Mouse (Mus musculus) adrenal gland, postnatal 0 days (tissue): ENCODE measurements around the gene Nanos3. TPM values are rescaled to one million over a fixed set of nuclear protein-coding genes. Genes with fewer than 3 reads are reported as not detected.

Experiments
- microRNA-seq: library from miRNA; unstranded; fragments of <30 nt; microRNA quantifications from one replicate; pipeline ENCODE4, GENCODE M21; 2016; ENCODE audit warnings: borderline replicate concordance; ENCODE audit not compliant: insufficient number of aligned reads
- polyA plus RNA-seq: library from polyadenylated mRNA; unstranded; fragments of >200 nt; fragmentation: Nextera tagmentation; extraction: Ambion mirVana; gene quantifications from 2 replicates; pipeline ENCODE4 v1.2.1, GENCODE M21; 2015

Gene Nanos3
- 5.1 and 7.0 TPM in 2 replicates for polyA plus RNA-seq

DNA sequence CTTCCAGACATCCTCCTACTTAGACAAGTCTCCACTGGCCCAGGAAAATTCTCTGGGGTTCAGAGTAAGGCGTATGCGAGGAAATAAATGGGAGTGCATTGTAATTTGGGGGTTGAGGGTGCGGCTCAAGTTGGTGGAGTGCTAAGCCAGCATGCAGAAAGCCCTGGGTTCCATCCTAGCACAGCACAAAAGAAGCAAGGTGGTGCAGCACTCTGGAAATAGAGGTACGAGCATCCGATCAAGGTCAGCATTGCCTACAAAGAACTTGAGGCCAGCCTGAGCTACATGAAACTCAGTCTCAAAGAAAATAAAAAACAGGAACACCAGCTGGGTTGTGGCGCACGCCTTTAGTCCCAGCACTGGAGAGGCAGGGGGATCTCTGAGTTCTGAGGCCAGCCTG lies at the start of gene Nanos3:
Gene Nanos3 (minus strand): TSS at position 101 of the 400 bp plus-strand sequence.

DNA sequence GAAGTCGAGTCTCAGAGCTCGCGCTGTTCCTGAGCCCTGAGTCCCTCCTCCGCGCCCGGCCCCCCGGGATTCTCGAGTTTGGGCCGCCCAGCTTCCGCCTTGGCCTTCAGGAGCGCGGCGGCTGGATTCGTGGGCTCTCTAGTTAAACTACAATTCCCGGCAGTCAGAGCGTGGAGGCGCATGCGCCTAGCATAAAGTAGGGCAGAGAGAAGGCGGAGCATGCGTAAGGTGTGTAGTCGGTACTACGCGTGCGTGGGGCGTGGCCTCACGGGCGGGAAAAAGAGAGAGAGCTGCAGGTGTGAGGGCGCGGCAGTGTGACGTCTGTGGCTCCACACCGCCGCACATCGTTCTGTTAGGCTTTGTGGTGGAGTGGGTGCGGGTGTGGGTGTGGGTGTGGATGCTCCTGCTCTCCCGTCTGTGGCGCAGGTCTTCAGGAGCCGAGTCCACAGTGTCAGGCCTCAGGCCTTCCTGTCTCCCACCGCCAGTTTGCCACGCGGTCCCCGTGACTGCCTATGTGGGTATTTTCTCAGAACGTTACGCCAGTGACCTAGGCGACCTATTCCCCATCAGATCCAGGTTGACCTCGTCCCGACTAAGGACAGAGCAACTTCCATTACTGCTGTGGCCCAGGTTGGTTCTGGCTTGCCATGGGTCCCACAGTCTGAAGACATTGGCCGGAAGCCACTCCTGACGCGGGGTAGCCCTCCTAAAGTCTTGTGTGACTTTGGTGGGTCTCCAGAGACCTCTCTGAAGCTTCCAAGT lies 37.1 kb downstream of the Nanos3 start, which contains the start of the genes Cc2d1a and 4930432K21Rik:
Gene Cc2d1a (minus strand): TSS at position 168 of the 762 bp plus-strand sequence.
Gene 4930432K21Rik (plus strand): TSS at position 257 of the 762 bp plus-strand sequence.

GRCm38 (mm10) chr8:84125656-84126055 lies 59.4 kb downstream of the Nanos3 start, which contains the start of gene Podnl1:
Gene Podnl1, plus strand, starts transcription at chr8:84125989.

Small RNA genes within 50 kb of the gene (microRNA-seq; reads per million reads assigned to microRNA genes)
- not detected for gene Gm25110
- gene Mir181c: 1,611 reads per million, percentile 81 among the genes with 10 or more reads in this experiment
- 734 reads per million, percentile 72 among the genes with 10 or more reads in this experiment for gene Mir181d
- 42,643 reads per million, percentile 98 among the genes with 10 or more reads in this experiment for gene Mir23a
- gene Mir24-2: not detected
- gene Mir27a: 411 reads per million, percentile 63 among the genes with 10 or more reads in this experiment
- not detected for gene Mir3074-2

Other genes with a start within 250 kb of the Nanos3 start
- gene Gm10644, start 230.0 kb downstream of the Nanos3 start, polyA plus RNA-seq: 0.13 and 0.28 TPM in 2 replicates
- gene Asf1b, start 229.7 kb downstream of the Nanos3 start, polyA plus RNA-seq: 17.9 and 18.7 TPM in 2 replicates
- 124 and 163 TPM in 2 replicates for gene Prkaca, start 212.2 kb downstream of the Nanos3 start, polyA plus RNA-seq
- 5.2 and 5.8 TPM in 2 replicates for gene Samd1, start 187.5 kb downstream of the Nanos3 start, polyA plus RNA-seq
- gene 1700067K01Rik, start 183.7 kb downstream of the Nanos3 start, polyA plus RNA-seq: 0.81 and 1.0 TPM in 2 replicates
- gene 2210011C24Rik, start 173.0 kb downstream of the Nanos3 start, polyA plus RNA-seq: 1.3 and 3.4 TPM in 2 replicates
- gene Palm3, start 163.7 kb downstream of the Nanos3 start, polyA plus RNA-seq: 1.1 and 4.2 TPM in 2 replicates
- 0.97 and 2.4 TPM in 2 replicates for gene Il27ra, start 142.6 kb downstream of the Nanos3 start, polyA plus RNA-seq
- 0.30 TPM in 1 of 2 replicates, not detected in the other for gene Rln3, start 140.2 kb downstream of the Nanos3 start, polyA plus RNA-seq
- gene Gm10643, start 120.1 kb downstream of the Nanos3 start, polyA plus RNA-seq: 1.0 and 1.3 TPM in 2 replicates
- 5.4 and 6.1 TPM in 2 replicates for gene Rfx1, start 118.4 kb downstream of the Nanos3 start, polyA plus RNA-seq
- 5.2 and 5.6 TPM in 2 replicates for gene Dcaf15, start 80.4 kb downstream of the Nanos3 start, polyA plus RNA-seq
- 0.17 and 0.58 TPM in 2 replicates for gene Podnl1, start 59.2 kb downstream of the Nanos3 start, polyA plus RNA-seq
- 17.6 and 20.0 TPM in 2 replicates for gene Cc2d1a, start 37.3 kb downstream of the Nanos3 start, polyA plus RNA-seq
- 1.3 TPM in 2 replicates for gene 4930432K21Rik, start 37.2 kb downstream of the Nanos3 start, polyA plus RNA-seq
- 7.2 and 10.3 TPM in 2 replicates for gene Zswim4, start 51.8 kb upstream of the Nanos3 start, polyA plus RNA-seq
- 370 and 375 TPM in 2 replicates for gene D8Ertd738e, start 64.5 kb upstream of the Nanos3 start, polyA plus RNA-seq
- gene Mri1, start 72.1 kb upstream of the Nanos3 start, polyA plus RNA-seq: 56.0 and 87.5 TPM in 2 replicates
- 12.2 and 14.5 TPM in 2 replicates for gene Ccdc130, start 85.2 kb upstream of the Nanos3 start, polyA plus RNA-seq
- 3.3 TPM in 2 replicates for gene Cacna1a, start 203.2 kb upstream of the Nanos3 start, polyA plus RNA-seq